Mouse (Mus musculus) testis, adult 2 months (tissue): ENCODE measurements around the gene Xxylt1. TPM values are rescaled to one million over a fixed set of nuclear protein-coding genes. Genes with fewer than 3 reads are reported as not detected.

ENCODE experiments used
- H3K27ac ChIP-seq: fragments of 200-500 bp; 2 replicates; pipeline ENCODE4 v1.5.1; 2012; ENCODE audit warnings: low read depth, low read length; ENCODE audit not compliant: control insufficient read depth, insufficient read depth
- H3K27me3 ChIP-seq: fragments of 200-500 bp; 2 replicates; pipeline ENCODE4 v1.6.1; 2012; ENCODE audit warnings: mild to moderate bottlenecking, low read length, moderate library complexity; ENCODE audit not compliant: control insufficient read depth, insufficient read depth
- H3K36me3 ChIP-seq: fragments of 200-500 bp; 2 replicates; pipeline ENCODE4 v1.6.1; 2012; ENCODE audit warnings: mild to moderate bottlenecking, low read length; ENCODE audit not compliant: control insufficient read depth, insufficient read depth
- H3K4me1 ChIP-seq: fragments of 200-500 bp; 2 replicates; pipeline ENCODE4 v1.6.1; 2012; ENCODE audit warnings: low read length; ENCODE audit not compliant: control insufficient read depth, insufficient read depth
- H3K4me3 ChIP-seq: fragments of 200-500 bp; 2 replicates; pipeline ENCODE4 v1.5.1; 2012; ENCODE audit warnings: low read depth, mild to moderate bottlenecking, low read length, moderate library complexity, mixed read lengths; ENCODE audit not compliant: control insufficient read depth
- CTCF ChIP-seq: fragments of 200-500 bp; IDR thresholded peaks from 2 replicates; pipeline ENCODE4 v1.5.1; 2012; ENCODE audit warnings: low read depth, mild to moderate bottlenecking, inconsistent platforms, low read length, moderate library complexity; ENCODE audit not compliant: control insufficient read depth, insufficient read depth, insufficient replicate concordance
- POLR2A ChIP-seq: fragments of 200-500 bp; IDR thresholded peaks from 2 replicates; pipeline ENCODE4 v1.6.1; 2012; ENCODE audit warnings: low read depth, mild to moderate bottlenecking, inconsistent platforms, low read length, moderate library complexity; ENCODE audit not compliant: control insufficient read depth
- polyA plus RNA-seq: library from polyadenylated mRNA; depleted of rRNA; stranded (reverse); fragments of >200 nt; gene quantifications from 2 replicates; pipeline ENCODE4 v1.2.3, GENCODE M21; 2012

The Xxylt1 gene
- polyA plus RNA-seq, 1 experiment = 2.7 TPM

- H3K27me3 ChIP-seq = no peaks in the 10 kb centered on the region
- H3K27ac ChIP-seq = no peak overlapping the region
- H3K36me3 ChIP-seq = no peaks in the 10 kb centered on the region
- no peak overlapping the region for H3K4me3 ChIP-seq
- no peaks in the 10 kb centered on the region for H3K4me1 ChIP-seq
- TF ChIP-seq POLR2A (no peak), CTCF (no peak)
Observed at GRCm38 (mm10) chr16:31002117-31002516, 79.1 kb downstream of the Xxylt1 start.

DNA sequence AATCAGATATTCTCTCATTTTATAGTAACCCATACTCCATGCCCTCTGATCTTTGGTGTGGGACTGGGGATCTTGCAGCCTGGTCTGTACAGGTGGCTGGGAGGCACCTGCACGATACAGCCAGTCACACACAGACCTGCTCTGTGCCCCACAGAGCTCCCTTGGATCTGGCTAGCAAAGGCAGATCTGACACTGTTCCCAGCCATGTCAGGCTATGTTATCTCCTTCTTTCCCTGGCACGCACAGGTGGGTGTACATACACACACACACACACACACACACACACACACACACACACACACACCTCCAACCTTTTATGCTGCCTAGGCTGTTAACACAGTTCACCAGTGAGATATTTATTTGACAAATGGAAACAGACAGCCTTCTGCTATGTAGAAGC is 82.5 kb downstream of the Xxylt1 start:
- Histone ChIP-seq H3K4me1 (no peaks in the 10 kb centered on the region), H3K27me3 (no peaks in the 10 kb centered on the region), H3K27ac (no peak overlapping the region), H3K4me3 (no peak overlapping the region), H3K36me3 (no peaks in the 10 kb centered on the region)
- TF ChIP-seq CTCF (no peak), POLR2A (no peak)

DNA sequence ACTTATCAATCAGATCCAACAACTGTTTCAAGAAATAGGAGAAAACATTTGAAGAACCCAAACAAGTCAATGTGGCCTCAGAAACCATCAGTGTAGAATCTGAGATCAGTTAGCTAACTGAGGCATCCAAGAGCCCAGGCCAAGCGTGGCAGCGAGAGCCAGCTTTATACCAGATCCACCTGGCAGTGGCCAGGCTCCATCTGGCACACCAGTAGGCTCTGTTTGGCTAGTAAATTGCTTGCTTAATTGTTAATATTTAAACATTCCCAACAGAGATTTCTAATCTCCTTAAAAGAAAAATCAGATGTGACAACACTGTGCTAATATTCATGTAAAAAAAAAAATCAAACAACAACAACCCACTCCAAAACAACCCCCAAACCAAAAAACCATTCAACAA is 83.2 kb downstream of the Xxylt1 start:
- H3K27me3 ChIP-seq = no peaks in the 10 kb centered on the region

DNA sequence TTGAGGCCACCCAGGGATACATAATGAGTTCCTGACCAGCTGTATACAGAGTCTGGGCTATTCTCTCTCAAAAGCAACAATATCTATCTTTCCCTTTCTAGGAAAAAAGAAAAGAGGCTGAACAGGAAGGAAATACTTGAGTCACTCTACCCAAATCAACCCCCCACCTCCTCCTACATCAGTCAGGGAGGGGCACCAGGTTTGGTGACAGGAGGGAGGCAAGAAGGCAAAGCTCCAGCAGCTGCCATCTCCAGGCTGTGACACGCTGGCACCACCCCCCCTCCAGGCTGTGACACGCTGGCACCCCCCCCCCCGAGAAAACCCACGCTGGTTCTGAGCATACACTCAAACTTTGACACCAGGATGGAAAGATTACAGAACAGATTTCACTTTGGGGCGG is 85.8 kb downstream of the Xxylt1 start:
- no peaks in the 10 kb centered on the region for H3K27me3 ChIP-seq
- TF ChIP-seq POLR2A = no peak
- TF ChIP-seq CTCF = no peak
- no peaks in the 10 kb centered on the region for H3K36me3 ChIP-seq
- H3K4me1 ChIP-seq = no peaks in the 10 kb centered on the region
- no peak overlapping the region for H3K4me3 ChIP-seq
- no peak overlapping the region for H3K27ac ChIP-seq

More for the DNA sequence above, 83.2 kb downstream of the Xxylt1 start:
- no peak for TF ChIP-seq CTCF
- no peak for TF ChIP-seq POLR2A
- Histone ChIP-seq H3K4me1 (no peaks in the 10 kb centered on the region), H3K4me3 (no peak overlapping the region), H3K36me3 (no peaks in the 10 kb centered on the region), H3K27ac (no peak overlapping the region)

DNA sequence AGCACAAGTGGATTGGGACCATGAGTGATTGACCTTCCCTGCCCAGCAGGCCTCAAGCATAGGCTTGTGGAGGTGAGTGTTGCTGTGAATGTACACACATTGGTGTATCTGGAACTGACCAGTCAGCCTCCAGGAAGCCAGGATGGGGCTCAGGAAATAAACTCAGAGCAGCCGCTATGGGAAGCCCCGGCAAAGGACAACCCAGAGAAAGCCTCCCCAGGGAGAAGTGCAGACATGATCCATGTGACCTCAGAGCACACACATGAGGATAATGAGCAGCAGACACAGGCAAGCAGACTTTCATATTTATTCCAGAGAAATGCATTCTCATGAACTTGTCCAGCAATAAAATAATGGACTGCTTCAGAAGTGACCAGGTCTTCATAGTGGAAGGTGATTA is 86.4 kb downstream of the Xxylt1 start:
- H3K4me1 ChIP-seq = no peaks in the 10 kb centered on the region
- H3K36me3 ChIP-seq = no peaks in the 10 kb centered on the region
- H3K4me3 ChIP-seq = no peak overlapping the region
- TF ChIP-seq CTCF = no peak
- TF ChIP-seq POLR2A = no peak
- H3K27ac ChIP-seq = no peak overlapping the region
- H3K27me3 ChIP-seq = no peaks in the 10 kb centered on the region

GRCm38 (mm10) chr16:30994296-30994695 is 86.9 kb downstream of the Xxylt1 start:
- Histone ChIP-seq H3K27ac (no peak overlapping the region), H3K36me3 (no peaks in the 10 kb centered on the region), H3K4me3 (no peak overlapping the region), H3K27me3 (no peaks in the 10 kb centered on the region), H3K4me1 (no peaks in the 10 kb centered on the region)
- TF ChIP-seq CTCF (no peak), POLR2A (no peak)

- H3K4me1 ChIP-seq = no peaks in the 10 kb centered on the region
Observed at GRCm38 (mm10) chr16:30992568-30992967, 88.7 kb downstream of the Xxylt1 start.

DNA sequence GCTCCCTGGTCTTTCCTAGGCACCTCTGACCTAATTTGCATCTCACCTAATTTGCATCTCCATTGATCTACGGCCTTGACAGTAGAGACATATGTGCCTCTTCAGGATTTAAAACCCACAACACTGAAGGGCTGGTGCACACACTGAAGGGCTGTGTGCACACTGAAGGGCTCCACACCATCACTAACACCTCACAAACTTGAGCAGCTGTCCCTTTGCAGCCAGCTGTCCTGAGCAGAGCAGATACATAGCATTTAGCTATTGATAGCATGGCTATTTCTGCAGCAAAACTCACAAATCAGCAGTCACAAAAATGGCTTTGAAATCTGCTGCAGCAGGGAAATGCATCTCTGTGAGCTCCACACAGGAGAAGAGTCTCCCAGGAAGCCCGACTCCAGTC is 90.6 kb downstream of the Xxylt1 start:
- no peaks in the 10 kb centered on the region for H3K36me3 ChIP-seq
- no peaks in the 10 kb centered on the region for H3K27me3 ChIP-seq
- H3K4me1 ChIP-seq = no peaks in the 10 kb centered on the region
- TF ChIP-seq POLR2A (no peak), CTCF (no peak)
- no peak overlapping the region for H3K4me3 ChIP-seq
- no peak overlapping the region for H3K27ac ChIP-seq

More at GRCm38 (mm10) chr16:30992568-30992967, 88.7 kb downstream of the Xxylt1 start:
- TF ChIP-seq CTCF (no peak), POLR2A (no peak)
- Histone ChIP-seq H3K4me3 (no peak overlapping the region), H3K36me3 (no peaks in the 10 kb centered on the region), H3K27ac (no peak overlapping the region), H3K27me3 (no peaks in the 10 kb centered on the region)
